ENCODE assay signal across 8 mouse cellular contexts in the genomic region with DNA sequence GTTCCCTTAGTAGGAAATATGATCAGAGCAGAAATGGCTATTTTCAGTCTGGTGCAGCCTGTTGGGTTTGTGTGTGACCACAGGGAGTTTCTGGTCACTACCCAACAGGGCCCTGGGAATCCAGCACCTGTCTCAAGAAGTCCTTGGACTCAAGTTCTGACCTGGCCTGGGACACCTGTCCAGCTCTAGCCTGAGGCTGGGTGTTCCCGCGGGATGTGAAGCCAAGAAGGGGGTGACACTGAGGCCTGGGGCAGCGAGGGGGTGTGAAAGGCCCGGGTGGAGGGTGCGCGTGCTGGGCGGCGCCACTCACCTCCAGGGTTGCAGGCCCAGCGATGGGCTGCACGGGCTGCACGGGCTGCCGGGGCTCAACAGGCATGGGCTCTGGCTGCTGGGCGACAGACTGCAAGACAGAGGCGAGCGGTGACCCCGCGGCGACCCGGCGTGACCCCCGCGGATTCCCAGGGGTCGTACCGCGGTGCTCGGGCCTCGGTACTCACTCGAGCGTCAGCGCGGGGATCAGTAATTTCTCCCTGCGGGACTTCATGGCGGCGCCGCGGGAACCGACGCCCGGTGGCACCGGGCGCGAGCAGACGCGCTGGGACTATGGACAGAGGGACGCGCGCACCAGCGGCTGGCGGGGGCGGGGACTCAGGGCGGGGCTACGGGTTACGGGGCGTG. TPM values are rescaled to one million over a fixed set of nuclear protein-coding genes. Genes with fewer than 3 reads are reported as not detected.
DNase-seq lines count a peak whose midpoint lies in the region; ATAC-seq lines count a peak whose summit lies in the region.

No protein-coding gene starts in this region.

- DNase-seq in embryo, embryonic 10 days (ENCODE audit: low spot score): peak; percentile 37
- DNase-seq in embryo, embryonic 11 days: no peak
- peak; percentile 84 for DNase-seq in right cerebral cortex, postnatal 14 days
- DNase-seq in right cerebral cortex, postnatal 36 days (ENCODE audit: low spot score in 2 of 2): no peak
- peak; percentile 24 for DNase-seq in naive thymus-derived CD4-positive, alpha-beta T cell, adult 2 months (ENCODE audit: low read depth)
- DNase-seq in ovary, adult 18-20 months (ENCODE audit: low spot score): no peak
- DNase-seq in frontal cortex, postnatal 36 days (ENCODE audit: low spot score in 2 of 2): no peak

- under 1% methylated on average over 54 of the region's 54 CpGs for WGBS in hindbrain, embryonic 15.5 days

- H3K27ac ChIP-seq in hindbrain, embryonic 15.5 days (replicated peaks): peak overlapping the region; percentile 50; the same call in 1 of the 2 replicates

- no peaks in the 10 kb centered on the region for H3K9me3 ChIP-seq in hindbrain, embryonic 15.5 days

- H3K9ac ChIP-seq in hindbrain, embryonic 15.5 days: peak overlapping the region; percentile 69

- peaks cover 47% of the 10 kb centered on the region for H3K4me1 ChIP-seq in hindbrain, embryonic 15.5 days (replicated peaks)

- H3K4me3 ChIP-seq in hindbrain, embryonic 15.5 days: peak overlapping the region; percentile 67

- H3K36me3 ChIP-seq in hindbrain, embryonic 15.5 days: no peaks in the 10 kb centered on the region

- H3K27me3 ChIP-seq in hindbrain, embryonic 15.5 days: peaks cover 12% of the 10 kb centered on the region

- peak overlapping the region; percentile 97 for H3K4me2 ChIP-seq in hindbrain, embryonic 15.5 days

- peak; percentile 0; the same call in 1 of the 2 replicates for ATAC-seq in hindbrain, embryonic 15.5 days (ENCODE audit: low FRiP score, low read depth)

RNA-seq across cellular contexts. Expression of a gene that starts 8.3 kb away (rescaled TPM):
- 21.2 and 25.1 TPM in 2 replicates for polyA plus RNA-seq in hindbrain, embryonic 15.5 days (2015; fragmentation: Nextera tagmentation; extraction: Ambion mirVana)

RNA-seq across cellular contexts. Expression of a gene that starts 11.7 kb away (rescaled TPM):
- polyA plus RNA-seq in hindbrain, embryonic 15.5 days (2015; fragmentation: Nextera tagmentation; extraction: Ambion mirVana): 0.14 TPM in 1 of 2 replicates, not detected in the other

RNA-seq across cellular contexts. Expression of a gene that starts 20.0 kb away (rescaled TPM):
- polyA plus RNA-seq in hindbrain, embryonic 15.5 days (2015; fragmentation: Nextera tagmentation; extraction: Ambion mirVana): 104 and 113 TPM in 2 replicates

RNA-seq across cellular contexts. Expression of a gene that starts 35.8 kb away (rescaled TPM):
- polyA plus RNA-seq in hindbrain, embryonic 15.5 days (2015; fragmentation: Nextera tagmentation; extraction: Ambion mirVana): 40.4 and 44.9 TPM in 2 replicates

RNA-seq across cellular contexts. Expression of a gene that starts 42.1 kb away (rescaled TPM):
- polyA plus RNA-seq in hindbrain, embryonic 15.5 days (2015; fragmentation: Nextera tagmentation; extraction: Ambion mirVana): 503 and 561 TPM in 2 replicates

Comparison
In these comparisons a context has a peak if more than half of its experiments do, and no peak if none do; other contexts are left out.
1. DNase-seq: peak in embryo, embryonic 10 days (single experiment), right cerebral cortex, postnatal 14 days (single experiment) and naive thymus-derived CD4-positive, alpha-beta T cell, adult 2 months (single experiment); none in embryo, embryonic 11 days (single experiment), right cerebral cortex, postnatal 36 days (0 of 2), ovary, adult 18-20 months (single experiment) and frontal cortex, postnatal 36 days (0 of 2).